In the genomic region with DNA sequence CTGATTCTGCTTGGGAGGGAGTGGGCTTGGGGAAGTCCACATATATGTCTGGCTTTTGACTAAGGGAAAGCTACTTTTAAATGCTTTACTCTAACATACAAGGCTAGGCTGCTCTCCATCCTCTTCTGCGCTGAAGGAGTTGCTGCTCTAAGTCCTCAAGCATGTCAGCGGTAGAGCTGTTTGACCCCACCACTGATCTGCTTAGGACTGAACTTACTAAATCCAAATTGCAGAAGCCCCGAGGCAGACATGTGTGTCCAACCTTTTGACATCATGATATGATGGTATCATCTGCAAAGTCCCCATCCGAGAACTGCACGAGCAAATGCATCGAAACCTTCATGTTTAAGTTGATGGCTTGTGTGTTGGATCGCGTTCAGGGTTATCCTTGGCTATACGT, we compare ENCODE assay signal across 27 mouse cellular contexts. TPM values are rescaled to one million over a fixed set of nuclear protein-coding genes. Genes with fewer than 3 reads are reported as not detected.
DNase-seq lines count a peak whose midpoint lies in the region; TF ChIP-seq lines count a peak whose summit lies in the region.
"Had no signal": no experiment of that assay in that cellular context is flagged by ENCODE, and none has a peak within 500 bp of the region (broad histone marks: within the 10 kb centered on the region; RNA-seq: fewer than 3 reads in every experiment).

No protein-coding gene starts in this region.

- in situ Hi-C loops in CH12.LX (cut with MboI; ENCODE audit: low pct_ligation_motif_present, low pct_unique_long_range_greater_than_20kb, low sequenced_read_pairs), result no loop called here

- peaks cover 1% of the 10 kb centered on the region; the same call in 1 of the 2 replicates for H3K36me3 ChIP-seq in spleen, adult 2 months (ENCODE audit: control insufficient read depth, insufficient read depth, low read length)
- peaks cover 20 to 30% of the 10 kb centered on the region in 2 experiments for H3K36me3 ChIP-seq in CH12.LX (replicated peaks in 1 of 2; ENCODE audit: control insufficient read depth in 1 of 2, insufficient read depth in 1 of 2, low read length in 1 of 2)
- peaks cover 11% of the 10 kb centered on the region for H3K36me3 ChIP-seq in small intestine, adult 2 months (ENCODE audit: control insufficient read depth, insufficient read depth, low read length)
- H3K36me3 ChIP-seq: forebrain, embryonic 12.5 days; forebrain, embryonic 15.5 days; G1E; heart, embryonic 12.5 days; heart, embryonic 15.5 days had no signal

- H3K9me3 ChIP-seq in CH12.LX (replicated peaks; ENCODE audit: low read length), result peaks cover 5% of the 10 kb centered on the region
- H3K9me3 ChIP-seq: embryonic facial prominence, embryonic 10.5 days; embryonic facial prominence, embryonic 13.5 days; forebrain, embryonic 12.5 days; forebrain, embryonic 15.5 days; G1E; heart, embryonic 12.5 days; heart, embryonic 15.5 days had no signal

- H3K4me3 ChIP-seq in spleen, adult 2 months (ENCODE audit: extremely low read depth, insufficient read depth, insufficient read length), result no peak overlapping the region
- H3K4me3 ChIP-seq in CH12.LX (replicated peaks in 1 of 3; ENCODE audit: low read depth in 2 of 3, low read length in 2 of 3, poor library complexity in 1 of 3), result no peak overlapping the region
- H3K4me3 ChIP-seq in small intestine, adult 2 months (ENCODE audit: low read depth, low read length), result no peak overlapping the region
- H3K4me3 ChIP-seq in gastrocnemius, adult 2 months, result no peak overlapping the region
- H3K4me3 ChIP-seq: embryonic facial prominence, embryonic 10.5 days; embryonic facial prominence, embryonic 13.5 days; erythroblast, embryonic 14.5 days; forebrain, embryonic 12.5 days; forebrain, embryonic 15.5 days; heart, embryonic 12.5 days; heart, embryonic 15.5 days had no signal

- peak overlapping the region; percentile 47 for H3K4me2 ChIP-seq in CH12.LX (ENCODE audit: insufficient read depth, low read depth, poor library complexity, severe bottlenecking)
- H3K4me2 ChIP-seq: embryonic facial prominence, embryonic 13.5 days; forebrain, embryonic 12.5 days; forebrain, embryonic 15.5 days; heart, embryonic 12.5 days; heart, embryonic 15.5 days; hindbrain, embryonic 14.5 days had no signal

- WGBS in spleen, adult 2 months, result 63% methylated on average over 9 of the region's 9 CpGs
- WGBS in small intestine, adult 2 months, result 84% methylated on average over 9 of the region's 9 CpGs

- no peak for DNase-seq in spleen, adult 2 months (ENCODE audit: low read depth in 1 of 2, low spot score in 2 of 2)
- DNase-seq in spleen, postnatal 10 days (ENCODE audit: low spot score in 2 of 2), result no peak
- DNase-seq in CH12.LX (ENCODE audit: extremely low read depth), result peak; percentile 64
- DNase-seq in layer of hippocampus, adult 8-10 months (ENCODE audit: low spot score in 2 of 2), result no peak
- no peak for DNase-seq in gastrocnemius, adult 2 months
- DNase-seq: adrenal gland, postnatal 10 days; adrenal gland, postnatal 36 days; cerebellum, adult 11 months; cerebellum, adult 2 months; cerebellum, postnatal 10 days; cerebellum, postnatal 36 days; embryo, embryonic 11 days; gastrocnemius, postnatal 14 days; heart, postnatal 14 days; heart, postnatal 4 days had no signal

- peak overlapping the region; percentile 100 for H3K27ac ChIP-seq in spleen, adult 2 months (ENCODE audit: insufficient read depth, low read length)
- peak overlapping the region; percentile 90 for H3K27ac ChIP-seq in CH12.LX (ENCODE audit: insufficient read depth, low read depth)
- peak overlapping the region; percentile 63; the same call in 1 of the 2 replicates for H3K27ac ChIP-seq in small intestine, adult 2 months (ENCODE audit: insufficient read depth, low read depth, low read length)
- H3K27ac ChIP-seq in gastrocnemius, adult 2 months, result no peak overlapping the region
- H3K27ac ChIP-seq: embryonic facial prominence, embryonic 10.5 days; embryonic facial prominence, embryonic 13.5 days; forebrain, embryonic 12.5 days; forebrain, embryonic 15.5 days; heart, embryonic 15.5 days; hindbrain, embryonic 14.5 days; hindbrain, postnatal 0 days had no signal

- no peak for TF ChIP-seq POLR2A in spleen, adult 2 months (IDR thresholded peaks at IDR 0.05; ENCODE audit: low read depth, low read length)
- no peak for TF ChIP-seq POLR2A in CH12.LX (IDR thresholded peaks at IDR 0.05; ENCODE audit: low read depth, low read length)
- TF ChIP-seq POLR2A in small intestine, adult 2 months (IDR thresholded peaks at IDR 0.05; ENCODE audit: low read depth, low read length), result no peak

- no peak for TF ChIP-seq CTCF in spleen, adult 2 months (IDR thresholded peaks at IDR 0.05; ENCODE audit: extremely low read depth, insufficient read depth, insufficient read length, insufficient replicate concordance)
- TF ChIP-seq CTCF in CH12.LX (conservative IDR thresholded peaks at IDR 0.05 in 1 of 2, IDR thresholded peaks at IDR 0.05 in 1 of 2; ENCODE audit: low read depth in 2 of 2, low read length in 2 of 2), result no peak
- TF ChIP-seq CTCF in small intestine, adult 2 months (IDR thresholded peaks at IDR 0.05; ENCODE audit: extremely low read depth, insufficient read length, insufficient replicate concordance, low read depth, low read length), result no peak
- no peak for TF ChIP-seq CTCF in gastrocnemius, adult 2 months (IDR thresholded peaks at IDR 0.05)

- intact Hi-C loops in gastrocnemius, adult 2 months (cut with DNase I), result loop anchor here (5.0 kb wide), 2 partner anchors 48 to 118 kb away; a partner anchor contains a TSS

- dilution Hi-C loops in CH12.LX (cut with MboI; ENCODE audit: extremely low pct_ligation_motif_present, extremely low pct_unique_long_range_greater_than_20kb, low sequenced_read_pairs), result no loop called here

- no peak for TF ChIP-seq EP300 in CH12.LX (IDR thresholded peaks at IDR 0.05; ENCODE audit: low read length)

- TF ChIP-seq RAD21 in CH12.LX (IDR thresholded peaks at IDR 0.05; ENCODE audit: low read depth, low read length), result no peak

- H3K27me3 ChIP-seq in spleen, adult 2 months (ENCODE audit: control insufficient read depth, insufficient read depth, low read length), result no peaks in the 10 kb centered on the region
- H3K27me3 ChIP-seq in CH12.LX (replicated peaks), result no peaks in the 10 kb centered on the region
- H3K27me3 ChIP-seq in small intestine, adult 2 months (ENCODE audit: control insufficient read depth, insufficient read depth, low read length), result no peaks in the 10 kb centered on the region
- H3K27me3 ChIP-seq: Patski had no signal

- H3K4me1 ChIP-seq in spleen, adult 2 months (ENCODE audit: control insufficient read depth, insufficient read depth, insufficient read length), result peaks cover 58% of the 10 kb centered on the region
- peaks cover 37 to 77% of the 10 kb centered on the region in 2 experiments for H3K4me1 ChIP-seq in CH12.LX (ENCODE audit: control insufficient read depth in 1 of 2, insufficient read depth in 2 of 2)
- H3K4me1 ChIP-seq in small intestine, adult 2 months (ENCODE audit: control insufficient read depth, insufficient read depth, insufficient read length, low read length), result peaks cover 8% of the 10 kb centered on the region

- H3K9ac ChIP-seq in CH12.LX (ENCODE audit: insufficient read depth, low read depth), result peak overlapping the region; percentile 24; the same call in 1 of the 2 replicates
- H3K9ac ChIP-seq: embryonic facial prominence, embryonic 13.5 days; forebrain, embryonic 12.5 days; forebrain, embryonic 15.5 days; heart, embryonic 12.5 days; heart, embryonic 15.5 days; hindbrain, embryonic 14.5 days had no signal

- H3K79me2 ChIP-seq in CH12.LX (replicated peaks; ENCODE audit: control insufficient read depth, extremely low read depth, insufficient read depth, poor library complexity, severe bottlenecking), result no peaks in the 10 kb centered on the region

TF ChIP-seq in CH12.LX, 34 proteins besides CTCF, POLR2A, EP300 and RAD21:
- TF ChIP-seq NRF1 (IDR thresholded peaks at IDR 0.05; ENCODE audit: low read depth, low read length) (0 out of 2 replicates have a peak, but pooled peaks have one; percentile 6), MEF2A (IDR thresholded peaks at IDR 0.05; ENCODE audit: borderline replicate concordance, low read depth, low read length) (0 out of 2 replicates have a peak, but pooled peaks have one; percentile 5), MAX (IDR thresholded peaks at IDR 0.05; ENCODE audit: low read length) (no peak; the same call in 1 of the 2 replicates)

RNA-seq across cellular contexts. Expression of a gene that starts 13.7 kb away (rescaled TPM):
- 1.1 and 1.2 TPM in 2 replicates for polyA plus RNA-seq in spleen, adult 2 months (2012; rRNA removed)
- 8.0 and 13.3 TPM in 2 replicates for total RNA-seq in CH12.LX (2012; rRNA removed)
- total RNA-seq in CH12.LX (2014; rRNA removed), result 3.0 and 4.5 TPM in 2 replicates
- polyA plus RNA-seq in CH12.LX (2012; ENCODE audit: insufficient read length, low read depth), result 9.9 and 11.5 TPM in 2 replicates
- polyA plus RNA-seq in small intestine, adult 2 months (2012; rRNA removed), result 33.0 and 137 TPM in 2 replicates
- total RNA-seq in layer of hippocampus, adult 8-10 months (2022), result 1 to 10 TPM; 2.6 to 3.5 (median 2.9) TPM
- total RNA-seq in gastrocnemius, adult 2 months (2021), result not detected
- total RNA-seq: adrenal gland, postnatal 36 days; G1E; gastrocnemius, postnatal 14 days; heart, postnatal 4 days had no signal
- polyA plus RNA-seq: G1E had no signal

RNA-seq across cellular contexts. Expression of a gene that starts 21.1 kb away (rescaled TPM):
- 37.1 and 37.8 TPM in 2 replicates for polyA plus RNA-seq in spleen, adult 2 months (2012; rRNA removed)
- total RNA-seq in CH12.LX (2012; rRNA removed), result 129 and 136 TPM in 2 replicates
- 80.3 and 84.7 TPM in 2 replicates for total RNA-seq in CH12.LX (2014; rRNA removed)
- polyA plus RNA-seq in CH12.LX (2012; ENCODE audit: insufficient read length, low read depth), result 94.6 and 109 TPM in 2 replicates
- polyA plus RNA-seq in small intestine, adult 2 months (2012; rRNA removed), result 17.2 and 37.7 TPM in 2 replicates
- total RNA-seq in layer of hippocampus, adult 8-10 months (2022), result 10 to 100 TPM; 83.9 to 93.8 (median 89.8) TPM
- total RNA-seq in gastrocnemius, adult 2 months (2021), result 10 to 100 TPM; 30.3 to 37.4 TPM

RNA-seq across cellular contexts. Expression of a gene that starts 47.6 kb away (rescaled TPM):
- polyA plus RNA-seq in spleen, adult 2 months (2012; rRNA removed), result 4.0 and 5.5 TPM in 2 replicates
- total RNA-seq in CH12.LX (2012; rRNA removed) (0.08 and 0.17 TPM in 2 replicates), CH12.LX (2014; rRNA removed) (not detected in 2 replicates)
- 0.06 TPM in 1 of 2 replicates, not detected in the other for polyA plus RNA-seq in CH12.LX (2012; ENCODE audit: insufficient read length, low read depth)
- polyA plus RNA-seq in small intestine, adult 2 months (2012; rRNA removed), result 40.2 and 105 TPM in 2 replicates
- 1 to 10 TPM; 2.1 to 3.5 (median 2.9) TPM for total RNA-seq in layer of hippocampus, adult 8-10 months (2022)
- total RNA-seq in gastrocnemius, adult 2 months (2021), result 1 to 10 TPM; 1.6 to 1.9 TPM
- polyA plus RNA-seq: G1E had no signal

RNA-seq across cellular contexts. Expression of a gene that starts 59.6 kb away (rescaled TPM):
- polyA plus RNA-seq in spleen, adult 2 months (2012; rRNA removed), result 17.7 and 19.8 TPM in 2 replicates
- total RNA-seq in CH12.LX (2012; rRNA removed) (6.9 and 7.1 TPM in 2 replicates), CH12.LX (2014; rRNA removed) (2.4 and 3.3 TPM in 2 replicates)
- polyA plus RNA-seq in CH12.LX (2012; ENCODE audit: insufficient read length, low read depth), result 6.5 and 7.1 TPM in 2 replicates
- 26.0 and 52.1 TPM in 2 replicates for polyA plus RNA-seq in small intestine, adult 2 months (2012; rRNA removed)
- 10 to 100 TPM in 2 of 4 experiments, 1 to 10 TPM in 2; 8.7 to 11.7 (median 9.6) TPM for total RNA-seq in layer of hippocampus, adult 8-10 months (2022)
- 1 to 10 TPM; 2.2 to 3.0 TPM for total RNA-seq in gastrocnemius, adult 2 months (2021)
